Mouse (Mus musculus): ENCODE results near the gene Hist4h4. TPM values are rescaled to one million over a fixed set of nuclear protein-coding genes. Genes with fewer than 3 reads are reported as not detected.

The Hist4h4 gene
- total and polyA plus RNA-seq, 2 experiments = 0.21 to 9.9 TPM

DNA sequence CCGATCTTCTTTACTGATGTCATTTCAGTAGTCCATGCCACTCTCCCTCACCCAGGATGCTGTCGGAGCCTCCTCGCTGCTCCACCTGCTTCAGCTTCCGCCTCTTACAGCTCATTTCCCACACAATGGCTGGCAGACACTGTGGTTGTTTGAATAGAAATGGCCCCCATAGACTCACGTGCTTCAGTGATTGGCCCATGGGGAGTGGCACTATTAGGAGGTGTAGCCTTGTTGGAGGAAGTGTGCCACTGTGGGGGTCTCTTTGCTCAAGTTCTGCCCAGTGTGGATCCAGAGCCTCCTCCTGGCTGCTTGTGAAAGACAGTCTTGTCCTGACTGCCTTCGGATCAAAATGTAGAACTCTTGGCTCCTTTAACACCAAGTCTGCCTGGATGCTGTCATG is 8.4 kb downstream of the Hist4h4 start:
- 84% methylated on average over 6 of the region's 6 CpGs for WGBS
- H3K36me3 ChIP-seq (ENCODE audit: control insufficient read depth, insufficient read depth, low read length) = no peaks in the 10 kb centered on the region
- H3K9ac ChIP-seq (ENCODE audit: low read depth, low read length) = no peak overlapping the region
- no peak overlapping the region for H3K4me3 ChIP-seq (ENCODE audit: insufficient read depth, low read depth, low read length)
- TF ChIP-seq CTCF (IDR thresholded peaks at IDR 0.05; ENCODE audit: low read depth, low read length) = no peak
- TF ChIP-seq POLR2A (IDR thresholded peaks at IDR 0.05; ENCODE audit: extremely low read depth, insufficient read depth, low read length) = no peak
- H3K79me2 ChIP-seq (ENCODE audit: control insufficient read depth, insufficient read depth, low read length) = no peaks in the 10 kb centered on the region
- no peak for DNase-seq (ENCODE audit: extremely low read depth, low read depth, low spot score)
- H3K4me1 ChIP-seq (ENCODE audit: control insufficient read depth, insufficient read depth, low read length) = no peaks in the 10 kb centered on the region
- H3K27me3 ChIP-seq (ENCODE audit: control insufficient read depth, insufficient read depth, low read length) = no peaks in the 10 kb centered on the region
- H3K27ac ChIP-seq (replicated peaks; ENCODE audit: insufficient read depth, low read depth, low read length) = no peak overlapping the region

DNA sequence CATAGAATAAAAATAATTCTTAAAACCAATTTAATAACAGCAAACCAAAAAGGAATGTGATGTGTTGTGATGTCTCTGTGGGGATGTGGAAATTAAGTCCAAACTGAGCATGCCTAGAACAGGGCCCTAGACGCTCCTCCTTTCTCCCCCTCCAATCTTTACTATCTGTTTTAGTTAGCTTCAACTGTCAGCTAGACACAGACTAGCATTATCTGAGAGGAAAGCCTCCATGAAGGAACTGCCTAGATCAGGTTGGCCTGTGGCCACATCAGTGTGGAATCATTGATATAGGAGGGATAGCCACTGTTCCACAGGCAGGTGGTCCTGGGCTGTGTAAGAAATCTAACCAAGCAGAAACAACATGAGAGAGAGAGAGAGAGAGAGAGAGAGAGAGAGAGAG is 9.1 kb downstream of the Hist4h4 start:
- no peaks in the 10 kb centered on the region for H3K4me1 ChIP-seq (ENCODE audit: control insufficient read depth, insufficient read depth, low read length)
- no peak overlapping the region for H3K4me3 ChIP-seq (ENCODE audit: insufficient read depth, low read depth, low read length)
- H3K27me3 ChIP-seq (ENCODE audit: control insufficient read depth, insufficient read depth, low read length) = no peaks in the 10 kb centered on the region
- TF ChIP-seq POLR2A (IDR thresholded peaks at IDR 0.05; ENCODE audit: extremely low read depth, insufficient read depth, low read length) (no peak), CTCF (IDR thresholded peaks at IDR 0.05; ENCODE audit: low read depth, low read length) (no peak)
- no peaks in the 10 kb centered on the region for H3K36me3 ChIP-seq (ENCODE audit: control insufficient read depth, insufficient read depth, low read length)
- H3K9ac ChIP-seq (ENCODE audit: low read depth, low read length) = no peak overlapping the region
- H3K79me2 ChIP-seq (ENCODE audit: control insufficient read depth, insufficient read depth, low read length) = no peaks in the 10 kb centered on the region
- no peak overlapping the region for H3K27ac ChIP-seq (replicated peaks; ENCODE audit: insufficient read depth, low read depth, low read length)
- DNase-seq (ENCODE audit: extremely low read depth, low read depth, low spot score) = no peak
- 100% methylated on average over 1 of the region's 1 CpGs for WGBS

DNA sequence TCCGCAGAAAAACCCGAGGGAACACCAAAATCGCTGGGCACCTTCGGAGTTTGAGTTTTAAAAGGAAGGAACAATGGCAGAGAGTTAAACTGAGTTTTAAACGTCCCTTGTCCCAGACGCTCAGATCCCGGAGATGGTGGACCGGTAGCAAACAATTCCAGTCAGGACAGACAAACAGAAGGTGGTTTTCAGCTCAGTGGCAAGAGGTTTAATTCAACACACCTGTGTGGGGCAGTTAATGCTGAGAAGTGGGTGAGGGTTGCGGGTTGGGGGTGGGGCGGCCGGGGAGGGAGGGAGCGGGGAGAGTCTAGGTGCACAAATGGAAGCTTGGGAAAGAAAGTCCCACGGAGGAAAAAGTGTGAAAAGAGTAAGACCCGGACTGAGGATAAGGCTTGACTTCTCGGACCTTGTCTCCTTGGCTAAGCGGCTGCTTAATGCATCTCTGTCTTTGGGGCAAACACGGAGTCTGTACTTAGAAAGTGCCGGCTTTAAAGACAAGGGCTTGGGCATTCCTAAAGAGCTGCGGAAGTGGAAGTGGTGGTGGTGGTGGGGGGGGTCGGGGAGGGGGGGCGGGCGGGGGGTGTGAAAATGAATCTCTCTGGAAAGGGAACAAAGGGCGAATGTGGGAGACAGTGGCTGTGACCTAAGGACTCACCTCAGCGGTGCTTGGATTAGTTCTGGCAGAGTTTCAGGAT is 10.2 kb downstream of the Hist4h4 start:
- Histone ChIP-seq H3K9ac (ENCODE audit: low read depth, low read length) (no peak overlapping the region), H3K4me3 (ENCODE audit: insufficient read depth, low read depth, low read length) (peak overlapping the region; percentile 22), H3K36me3 (ENCODE audit: control insufficient read depth, insufficient read depth, low read length) (no peaks in the 10 kb centered on the region), H3K4me1 (ENCODE audit: control insufficient read depth, insufficient read depth, low read length) (no peaks in the 10 kb centered on the region), H3K79me2 (ENCODE audit: control insufficient read depth, insufficient read depth, low read length) (no peaks in the 10 kb centered on the region), H3K27me3 (ENCODE audit: control insufficient read depth, insufficient read depth, low read length) (no peaks in the 10 kb centered on the region), H3K27ac (replicated peaks; ENCODE audit: insufficient read depth, low read depth, low read length) (no peak overlapping the region)
- WGBS = 2% methylated on average over 24 of the region's 24 CpGs
- TF ChIP-seq POLR2A (IDR thresholded peaks at IDR 0.05; ENCODE audit: extremely low read depth, insufficient read depth, low read length) (no peak), CTCF (IDR thresholded peaks at IDR 0.05; ENCODE audit: low read depth, low read length) (no peak)
- no peak for DNase-seq (ENCODE audit: extremely low read depth, low read depth, low spot score)

DNA sequence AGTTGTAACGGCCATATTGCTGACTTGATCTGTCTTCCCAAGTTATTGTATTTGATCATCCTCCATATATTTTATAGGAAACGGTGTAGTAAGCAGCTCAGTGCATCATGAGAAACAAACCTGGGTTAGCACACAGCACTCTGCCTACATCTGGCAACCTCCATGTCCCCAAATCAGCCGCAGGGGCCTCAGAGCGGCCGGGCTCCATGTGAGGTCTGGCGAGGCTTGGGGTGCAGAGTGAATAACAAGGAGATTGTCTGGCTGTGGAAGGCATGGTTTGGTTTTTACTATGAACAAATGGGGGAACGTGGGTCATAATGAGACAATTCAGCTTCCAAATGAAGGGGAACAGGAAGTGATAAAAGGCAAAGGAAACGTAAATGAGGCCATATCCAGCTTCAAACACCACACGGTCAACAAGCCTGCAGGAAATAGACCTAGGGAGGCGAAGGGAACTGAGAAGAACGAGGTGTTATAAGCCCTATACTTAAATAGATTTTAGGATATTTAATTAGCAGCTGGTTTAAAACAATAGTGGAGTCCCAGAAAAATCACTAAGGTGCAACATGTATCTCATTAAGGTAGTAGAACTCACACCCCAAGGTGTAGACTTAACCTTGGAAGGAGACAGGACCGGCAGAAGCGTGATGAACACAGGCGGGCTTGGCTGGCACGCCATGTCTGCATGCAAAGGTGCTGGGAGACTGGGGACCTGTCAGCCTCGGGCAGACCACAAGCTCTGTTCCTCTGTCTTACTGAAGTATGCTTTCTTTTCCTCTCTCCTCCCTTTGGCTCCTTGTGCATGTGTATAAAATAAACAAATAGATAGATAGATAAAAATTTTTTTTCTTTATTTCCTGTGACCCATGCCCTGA is 11.1 kb downstream of the Hist4h4 start:
- 49% methylated on average over 16 of the region's 16 CpGs for WGBS
- Histone ChIP-seq H3K27me3 (ENCODE audit: control insufficient read depth, insufficient read depth, low read length) (no peaks in the 10 kb centered on the region), H3K36me3 (ENCODE audit: control insufficient read depth, insufficient read depth, low read length) (no peaks in the 10 kb centered on the region), H3K4me1 (ENCODE audit: control insufficient read depth, insufficient read depth, low read length) (no peaks in the 10 kb centered on the region), H3K4me3 (ENCODE audit: insufficient read depth, low read depth, low read length) (no peak overlapping the region), H3K27ac (replicated peaks; ENCODE audit: insufficient read depth, low read depth, low read length) (no peak overlapping the region), H3K9ac (ENCODE audit: low read depth, low read length) (no peak overlapping the region), H3K79me2 (ENCODE audit: control insufficient read depth, insufficient read depth, low read length) (no peaks in the 10 kb centered on the region)
- TF ChIP-seq CTCF (IDR thresholded peaks at IDR 0.05; ENCODE audit: low read depth, low read length) (no peak), POLR2A (IDR thresholded peaks at IDR 0.05; ENCODE audit: extremely low read depth, insufficient read depth, low read length) (no peak)
- no peak for DNase-seq (ENCODE audit: extremely low read depth, low read depth, low spot score)

DNA sequence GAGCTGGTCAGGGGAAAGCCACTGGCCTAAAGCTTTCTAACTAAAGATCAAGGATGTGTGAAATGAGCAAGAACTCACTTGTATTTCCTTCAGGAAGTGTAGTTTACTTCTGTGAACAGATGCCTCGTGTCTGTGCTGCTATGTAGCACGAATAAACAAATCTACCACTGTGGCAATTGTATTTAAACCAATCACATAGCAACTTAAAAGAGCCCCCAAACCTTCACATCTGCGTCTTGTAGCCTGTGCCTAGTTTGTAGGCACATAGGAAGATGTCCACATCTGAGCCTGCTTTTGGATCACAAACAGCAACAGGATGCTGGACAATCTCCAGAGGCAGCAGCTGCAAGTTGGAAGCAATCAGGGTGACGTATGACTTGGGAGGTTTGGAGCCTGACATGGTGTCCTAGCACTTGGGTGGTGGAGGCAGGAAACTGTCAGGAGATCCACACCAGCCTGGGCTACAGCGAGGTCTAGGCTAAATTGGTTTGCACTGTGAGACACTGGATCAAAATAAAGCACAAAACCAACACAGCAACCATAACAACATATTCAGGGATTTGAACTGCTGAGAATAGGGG is 14.7 kb downstream of the Hist4h4 start:
- Histone ChIP-seq H3K27me3 (ENCODE audit: control insufficient read depth, insufficient read depth, low read length) (no peaks in the 10 kb centered on the region), H3K9ac (ENCODE audit: low read depth, low read length) (no peak overlapping the region), H3K36me3 (ENCODE audit: control insufficient read depth, insufficient read depth, low read length) (no peaks in the 10 kb centered on the region), H3K4me3 (ENCODE audit: insufficient read depth, low read depth, low read length) (no peak overlapping the region), H3K27ac (replicated peaks; ENCODE audit: insufficient read depth, low read depth, low read length) (no peak overlapping the region), H3K79me2 (ENCODE audit: control insufficient read depth, insufficient read depth, low read length) (no peaks in the 10 kb centered on the region), H3K4me1 (ENCODE audit: control insufficient read depth, insufficient read depth, low read length) (no peaks in the 10 kb centered on the region)
- TF ChIP-seq CTCF (IDR thresholded peaks at IDR 0.05; ENCODE audit: low read depth, low read length) (no peak), POLR2A (IDR thresholded peaks at IDR 0.05; ENCODE audit: extremely low read depth, insufficient read depth, low read length) (no peak)
- 68% methylated on average over 5 of the region's 5 CpGs for WGBS
- DNase-seq (ENCODE audit: extremely low read depth, low read depth, low spot score) = peak; percentile 26

Data from liver, adult 2 months (tissue).